Mouse (Mus musculus) B cell, adult (primary cell): Measurements from ENCODE around the gene Crhr1. TPM values are rescaled to one million over a fixed set of nuclear protein-coding genes. Genes with fewer than 3 reads are reported as not detected.

Source experiments
- total RNA-seq: library from RNA; stranded (reverse); gene quantifications from 4 replicates; pipeline ENCODE4 v1.2.4, GENCODE M21; 2023; ENCODE audit not compliant: inconsistent age

The Crhr1 gene
- total RNA-seq: not detected in 4 replicates

GRCm38 (mm10) chr11:104132580-104133441 lies at the start of gene Crhr1:
Crhr1 (plus strand) TSS chr11:104132855.

DNA sequence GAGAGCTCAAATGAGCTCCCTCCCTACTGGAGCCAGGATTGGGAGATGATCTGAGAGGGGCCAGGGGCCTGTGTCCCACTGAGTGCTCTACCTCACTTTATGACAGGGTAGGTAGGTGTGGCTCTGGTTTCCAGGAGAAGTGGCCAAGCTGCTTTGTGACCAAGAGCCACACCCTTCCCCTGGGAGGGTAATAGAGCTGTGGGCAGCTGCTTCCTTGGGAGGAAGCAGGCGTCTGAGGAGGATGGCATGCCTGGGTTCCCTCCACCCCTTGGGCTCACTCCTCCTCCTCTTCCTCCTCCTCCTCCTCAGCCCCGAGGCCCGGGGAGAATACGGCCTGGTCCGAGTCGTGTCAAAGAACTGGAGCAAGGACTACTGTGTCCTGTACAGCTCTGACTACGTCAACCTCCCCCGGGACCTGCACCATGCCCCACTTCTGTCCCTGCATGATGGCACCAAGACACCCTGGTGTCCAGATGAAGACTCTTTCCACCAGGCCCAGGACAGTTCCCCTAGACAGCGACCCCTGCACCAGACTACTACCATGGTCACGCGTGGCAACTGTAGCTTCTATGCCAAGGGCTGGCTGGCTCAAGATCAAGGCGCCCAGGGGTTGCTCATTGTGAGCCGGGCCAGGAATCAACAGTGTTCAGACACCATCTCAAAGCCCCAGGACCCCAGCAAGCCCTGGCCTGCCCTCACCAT lies 53.6 kb downstream of the Crhr1 start, which contains the start of gene Sppl2c:
TSS of gene Sppl2c (plus strand) at position 193 of the 702 bp plus-strand sequence.

Other genes with a start within 250 kb of the Crhr1 start
- gene Nsf, start 178.8 kb upstream of the Crhr1 start, total RNA-seq: 158 to 169 TPM (median 162 TPM) in 4 replicates
- 26.7 to 36.4 TPM (median 32.5 TPM) in 4 replicates for gene Arf2, start 166.1 kb upstream of the Crhr1 start, total RNA-seq
- not detected in 4 replicates for gene Sppl2c, start 53.5 kb downstream of the Crhr1 start, total RNA-seq
- gene Mapt, start 98.5 kb downstream of the Crhr1 start, total RNA-seq: 0.24 TPM in 1 of 4 replicates, not detected in the others